Mouse (Mus musculus) gastrocnemius, postnatal 4 days (tissue): ENCODE measurements around the gene Mfsd4b5. TPM values are rescaled to one million over a fixed set of nuclear protein-coding genes. Genes with fewer than 3 reads are reported as not detected.
"Not testable (repeated sequence)": the region's sequence is repeated elsewhere in the genome, so short reads cannot be mapped to it uniquely, and the experiment has no call there.

Source experiments
- DNase-seq, 2 experiments: peaks; one replicate each; pipeline ENCODE4 v3.0.0; 2021 to 2022; ENCODE audit warnings: low spot score in 2 of 2, mixed read lengths in 2 of 2
- long read RNA-seq, 2 experiments: library from polyadenylated mRNA; stranded (forward); transcript quantifications; one replicate each; pipeline ENCODE4 v2.0.0; 2021
- total RNA-seq, 2 experiments: library from RNA; stranded (reverse); gene quantifications; 2 replicates each; pipeline ENCODE4 v1.2.3; 2021

The Mfsd4b5 gene
- total RNA-seq: under 1 TPM; 0.26 to 0.81 TPM
- long read RNA-seq, experiment 1: 0 reads
- long read RNA-seq, experiment 2: 0 reads

GRCm38 (mm10) chr10:39986466-39986865 is at the start of gene Mfsd4b5:
Gene Mfsd4b5 (minus strand): TSS chr10:39986646.
- DNase-seq: no peak

- DNase-seq: no peak
Measured at GRCm38 (mm10) chr10:40034956-40035355, 48.5 kb upstream of the Mfsd4b5 start.

- DNase-seq: no peak
Measured at GRCm38 (mm10) chr10:40032897-40033296, 46.5 kb upstream of the Mfsd4b5 start.

DNA sequence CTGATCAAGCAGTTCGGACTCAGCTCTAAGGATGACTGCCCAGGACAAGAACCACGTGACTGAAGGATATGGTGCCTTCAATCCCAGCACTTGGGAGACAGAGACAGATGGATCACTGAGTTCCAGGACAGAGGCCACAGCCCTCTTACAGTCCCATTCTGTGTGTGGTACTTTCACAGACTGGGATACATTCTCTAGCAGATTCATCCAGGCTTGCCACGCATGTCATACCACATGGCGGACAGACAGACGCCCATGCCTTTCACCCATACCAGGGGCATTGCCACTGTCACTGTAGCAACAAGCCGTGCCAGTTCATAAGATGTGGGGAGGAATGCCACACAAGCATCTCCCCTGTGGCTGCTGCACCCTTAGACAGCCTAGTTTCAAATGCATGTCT is 44.3 kb upstream of the Mfsd4b5 start:
- no peak for DNase-seq

- DNase-seq: no peak
Measured at GRCm38 (mm10) chr10:40029610-40030009, 43.2 kb upstream of the Mfsd4b5 start.

DNA sequence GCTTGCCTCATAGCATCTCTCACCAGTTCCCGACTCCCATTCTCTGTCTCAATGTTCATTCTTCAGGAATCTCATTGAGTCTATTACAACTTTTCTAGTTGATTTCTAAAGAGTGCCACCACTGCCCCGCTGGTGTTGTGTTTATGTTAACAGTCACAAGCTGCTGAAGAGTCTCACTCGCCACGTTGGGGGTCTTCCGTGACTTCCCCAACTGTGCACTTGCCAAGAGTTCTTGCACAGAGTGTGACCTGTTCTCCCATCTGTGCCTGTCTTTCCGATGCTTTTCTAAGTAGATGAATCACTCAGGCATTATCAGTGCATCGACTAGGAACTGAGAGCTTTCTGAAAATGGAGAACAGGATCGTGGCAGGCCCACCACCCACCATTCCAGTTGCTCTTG is 41.6 kb upstream of the Mfsd4b5 start:
- DNase-seq: no peak

DNA sequence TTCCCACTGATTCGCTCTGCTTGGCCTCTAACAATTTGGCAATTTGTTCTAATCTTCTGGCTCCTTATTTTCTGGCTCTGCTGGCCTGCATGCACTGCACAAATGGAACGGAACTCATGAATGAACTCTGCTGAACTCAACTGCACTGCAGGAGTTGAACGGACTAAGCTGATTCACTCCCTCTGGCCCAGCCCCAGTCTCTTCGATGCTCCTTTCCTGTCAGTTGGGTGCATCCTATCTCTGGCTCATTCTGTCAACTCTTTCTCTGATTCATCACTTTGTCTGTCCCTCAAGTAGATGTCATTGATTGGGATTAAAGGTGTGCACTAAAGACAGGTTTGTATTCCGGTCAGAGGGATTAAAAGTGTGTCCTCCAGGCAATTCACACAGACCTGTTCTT is 40.1 kb upstream of the Mfsd4b5 start:
- no peak for DNase-seq

DNA sequence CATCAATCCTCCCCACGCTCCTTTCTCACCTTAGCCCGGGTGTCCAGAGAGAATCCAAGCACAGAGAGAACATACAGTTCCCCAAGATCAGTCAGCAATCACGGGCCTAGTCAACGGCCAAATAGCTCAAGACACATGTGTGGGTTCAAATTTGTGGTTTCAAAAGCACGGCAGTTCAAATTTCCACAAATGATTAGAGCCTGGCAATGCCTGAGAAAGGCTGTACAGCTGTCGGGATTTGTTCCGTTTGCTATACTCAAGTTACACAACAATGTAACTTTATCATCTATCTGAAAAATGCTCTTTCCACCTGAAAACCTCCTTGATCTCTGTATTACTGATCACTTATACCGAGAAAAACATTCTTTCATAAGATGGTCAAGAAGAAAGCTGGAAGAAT is 39.1 kb upstream of the Mfsd4b5 start:
- DNase-seq: no peak

- peak; percentile 59 to 81 for DNase-seq
Measured at GRCm38 (mm10) chr10:40024554-40025428, 38.3 kb upstream of the Mfsd4b5 start, which contains the start of gene Mfsd4b1. Gene Mfsd4b1 (minus strand): TSS chr10:40025268.

- DNase-seq: no peak
Measured at GRCm38 (mm10) chr10:40020401-40020800, 34.0 kb upstream of the Mfsd4b5 start.

DNA sequence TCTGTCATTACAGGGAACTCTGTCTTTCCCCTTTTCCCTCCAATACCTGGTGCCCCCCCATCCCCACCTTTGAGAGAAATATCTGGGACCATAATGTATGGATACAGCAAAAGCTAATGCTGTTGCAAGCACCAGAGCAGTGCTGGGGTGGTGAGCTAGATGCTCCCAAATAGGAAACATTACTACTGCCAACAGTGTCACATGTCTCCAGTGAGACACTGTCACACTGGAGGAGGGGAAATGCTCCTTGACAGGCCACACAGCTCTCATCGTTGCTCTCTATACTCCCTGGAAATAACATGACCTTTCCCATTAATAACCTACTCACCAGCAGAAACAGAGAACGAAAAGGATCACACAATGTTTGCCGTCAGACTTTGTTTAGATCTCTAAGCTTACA is 33.0 kb upstream of the Mfsd4b5 start:
- DNase-seq: no peak

DNA sequence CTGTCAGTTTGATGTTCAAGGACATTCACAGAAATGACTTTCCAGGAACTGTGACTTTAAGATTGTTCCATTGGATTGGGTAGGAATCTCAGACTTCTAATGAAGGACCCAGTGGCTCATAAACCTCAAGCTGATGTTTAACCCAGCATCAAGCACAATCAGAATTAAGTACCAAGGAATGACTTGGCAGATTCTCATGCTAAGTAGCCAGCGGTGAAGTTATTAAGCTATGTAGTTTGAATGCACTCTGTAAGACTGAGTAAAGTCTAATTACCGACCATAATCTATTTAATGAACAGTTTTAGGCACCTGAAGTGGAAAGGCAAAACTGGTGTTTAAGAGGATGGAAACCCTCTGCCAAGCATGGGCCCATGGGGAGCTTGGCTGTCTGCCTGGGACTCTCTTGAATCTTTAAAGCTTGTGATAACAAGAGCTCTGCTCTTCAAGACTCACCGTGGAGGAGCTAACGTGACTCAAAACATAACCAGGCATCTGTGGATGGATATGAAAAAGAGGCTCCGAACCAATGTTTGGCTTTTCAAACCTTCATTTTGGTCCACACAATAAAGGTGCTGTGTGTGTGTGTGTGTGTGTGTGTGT is 31.9 kb upstream of the Mfsd4b5 start:
- no peak for DNase-seq

- DNase-seq: no peak
Measured at GRCm38 (mm10) chr10:40009591-40009990, 23.1 kb upstream of the Mfsd4b5 start.

DNA sequence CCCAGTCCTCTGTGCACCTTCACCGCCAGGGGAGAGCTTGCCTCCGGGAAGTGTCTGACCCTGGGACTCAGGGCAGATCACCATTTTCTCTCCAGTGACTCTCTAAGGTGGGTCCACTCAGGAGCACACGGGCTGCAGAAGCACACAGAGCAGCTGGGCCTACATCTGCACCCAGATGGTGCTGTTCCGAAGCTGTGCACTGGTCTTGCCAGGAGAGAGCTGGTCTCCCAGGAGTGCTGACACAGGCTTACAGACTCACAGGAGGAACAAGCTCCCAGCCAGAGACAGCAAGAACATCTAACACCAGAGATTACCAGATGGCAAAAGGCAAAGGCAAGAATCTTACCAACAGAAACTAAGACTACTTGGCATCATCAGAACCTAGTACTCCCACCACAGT is 22.4 kb upstream of the Mfsd4b5 start:
- not testable (repeated sequence) for DNase-seq

- no peak for DNase-seq
Measured at GRCm38 (mm10) chr10:40007953-40008352, 21.5 kb upstream of the Mfsd4b5 start.

DNA sequence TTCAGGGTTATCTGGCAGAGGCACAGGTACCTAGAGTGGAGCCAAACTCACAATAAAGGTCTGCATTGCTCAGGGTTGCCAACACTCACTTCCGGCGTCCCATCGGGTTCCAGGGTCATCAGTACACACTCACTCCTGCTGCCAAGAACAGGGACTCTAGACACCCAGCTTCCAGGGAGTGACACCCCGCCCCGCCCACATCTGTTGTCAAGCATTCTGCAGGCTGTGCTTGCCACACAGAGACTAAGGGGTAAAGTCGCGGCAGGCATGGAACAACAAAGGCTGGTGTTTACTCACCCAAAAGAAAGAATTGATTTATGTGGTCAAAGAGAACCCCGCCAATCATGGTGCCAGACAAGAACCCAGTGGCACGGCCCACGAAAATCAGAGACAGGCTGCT is 20.5 kb upstream of the Mfsd4b5 start:
- DNase-seq: no peak

- DNase-seq: no peak
Measured at GRCm38 (mm10) chr10:40000746-40001145, 14.3 kb upstream of the Mfsd4b5 start.

DNA sequence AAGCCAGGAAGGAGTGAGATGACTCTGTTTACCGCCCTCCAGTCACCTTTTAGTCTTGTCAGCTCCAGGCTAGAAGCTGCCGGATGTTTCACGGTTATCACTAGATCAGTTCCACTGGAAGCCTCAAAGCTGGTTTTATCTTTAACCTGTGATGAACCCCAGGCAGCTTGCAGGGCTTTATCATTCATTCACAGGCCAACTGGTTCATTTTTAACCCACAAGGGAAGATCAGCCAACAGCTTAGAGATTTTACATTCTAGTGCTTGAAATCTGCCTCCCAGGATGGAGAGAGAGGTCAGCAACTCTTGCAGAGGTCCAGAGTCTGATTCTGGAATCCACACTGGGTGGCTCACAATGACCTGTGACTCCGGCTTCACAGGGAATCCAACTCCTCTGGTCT is 4.7 kb upstream of the Mfsd4b5 start:
- DNase-seq: no peak

- DNase-seq: no peak
Measured at GRCm38 (mm10) chr10:39982604-39983003, 3.8 kb downstream of the Mfsd4b5 start.

DNA sequence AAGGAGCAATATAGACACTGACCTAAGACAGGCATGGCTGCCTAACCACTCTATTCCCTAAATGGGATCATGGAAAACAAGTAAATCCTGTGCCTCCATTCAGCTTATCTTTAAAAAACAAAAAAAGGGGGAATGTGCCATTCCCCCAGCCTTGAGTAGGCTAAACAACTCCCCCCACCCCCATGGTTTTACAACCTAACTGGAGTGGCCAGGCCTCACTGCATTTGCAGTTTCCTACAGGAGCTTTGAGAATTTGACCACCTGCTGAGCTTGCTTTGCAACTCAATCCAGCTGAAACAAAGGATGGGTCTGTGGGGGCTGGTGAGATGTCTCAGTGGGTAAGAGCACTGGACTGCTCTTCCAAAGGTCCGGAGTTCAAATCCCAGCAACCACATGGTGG is 8.2 kb downstream of the Mfsd4b5 start:
- no peak for DNase-seq

DNA sequence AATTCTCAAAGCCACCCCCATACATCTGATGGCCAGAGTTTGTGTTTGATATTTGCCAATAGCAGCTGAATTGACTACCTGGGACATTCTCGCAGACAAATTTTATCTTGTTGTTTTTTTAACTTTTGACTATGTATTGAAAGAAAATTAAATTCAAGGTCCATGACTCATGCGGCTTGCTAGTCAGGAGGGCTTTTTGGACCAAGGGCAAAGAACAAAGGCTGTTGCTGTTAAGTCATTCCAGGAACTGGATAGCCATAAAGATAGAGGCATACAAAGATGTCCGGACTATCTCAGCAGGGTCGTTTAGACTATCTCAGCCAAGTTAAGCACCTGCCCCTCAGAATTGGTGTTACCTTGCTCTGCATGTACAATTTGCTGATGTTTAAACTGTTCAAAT is 9.1 kb downstream of the Mfsd4b5 start:
- DNase-seq: no peak

DNA sequence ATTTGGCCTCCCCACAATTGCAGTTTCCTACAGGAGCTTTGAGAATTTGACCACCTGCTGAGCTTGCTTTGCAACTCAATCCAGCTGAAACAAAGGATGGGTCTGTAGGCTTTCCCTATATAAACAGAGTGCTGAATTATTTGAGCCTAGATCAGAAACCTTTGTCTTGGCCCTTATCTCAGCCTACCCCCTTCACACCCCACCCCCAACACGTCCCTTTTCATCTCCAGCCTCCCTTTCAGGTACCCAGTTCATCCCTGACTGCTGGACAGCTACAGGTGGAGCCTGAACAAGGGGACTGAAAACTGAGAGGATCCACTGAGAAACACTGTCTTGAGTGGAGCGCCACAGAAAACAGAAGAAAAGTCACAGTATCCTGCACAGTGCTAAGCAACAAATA is 10.7 kb downstream of the Mfsd4b5 start:
- no peak for DNase-seq

DNA sequence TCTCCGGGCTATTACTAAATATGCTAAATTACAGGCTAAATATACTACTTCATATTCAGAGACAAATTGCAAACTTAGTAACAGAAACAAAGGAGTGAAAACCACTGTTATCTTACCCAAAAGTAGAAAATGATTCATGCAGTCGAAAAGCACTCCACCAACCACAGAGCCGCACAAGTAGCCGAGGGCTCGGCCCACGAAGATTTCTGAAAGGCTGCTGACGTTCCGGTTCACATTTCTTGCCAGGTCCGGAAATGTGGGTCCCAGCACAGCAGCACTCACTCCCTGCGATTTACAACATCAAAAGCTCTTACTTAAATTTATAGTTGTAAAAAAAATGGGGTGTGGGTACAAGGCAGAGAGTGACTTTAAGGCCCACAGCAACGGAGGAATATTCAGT is 11.5 kb downstream of the Mfsd4b5 start:
- no peak for DNase-seq
